Mouse (Mus musculus): ENCODE measurements around the gene Srpk3. TPM values are rescaled to one million over a fixed set of nuclear protein-coding genes. Genes with fewer than 3 reads are reported as not detected.
"Not testable (repeated sequence)": the region's sequence is repeated elsewhere in the genome, so short reads cannot be mapped to it uniquely, and the experiment has no call there.

Gene Srpk3
- polyA plus RNA-seq (2012; rRNA removed) = 2.6 and 4.0 TPM in 2 replicates

GRCm38 (mm10) chrX:73774168-73774760 is at the start of gene Srpk3:
Gene Srpk3 (plus strand): TSS chrX:73774405.
- TF ChIP-seq CTCF (conservative IDR thresholded peaks at IDR 0.05; ENCODE audit: insufficient read depth, insufficient read length, low read depth, low read length) (no peak), POLR2A (IDR thresholded peaks at IDR 0.05; ENCODE audit: low read depth, low read length) (no peak)
- 8% methylated on average over 9 of the region's 9 CpGs for WGBS

GRCm38 (mm10) chrX:73730908-73731307 is 43.3 kb upstream of the Srpk3 start:
- no peak overlapping the region for H3K4me3 ChIP-seq (ENCODE audit: insufficient read depth, low read depth, low read length)
- no peaks in the 10 kb centered on the region for H3K4me1 ChIP-seq (ENCODE audit: control insufficient read depth, insufficient read depth, low read length)
- no peaks in the 10 kb centered on the region for H3K36me3 ChIP-seq (ENCODE audit: control insufficient read depth, insufficient read depth, low read length)
- no peak overlapping the region for H3K27ac ChIP-seq (ENCODE audit: insufficient read depth, low read depth, low read length)
- DNase-seq = no peak
- no peaks in the 10 kb centered on the region for H3K27me3 ChIP-seq (replicated peaks; ENCODE audit: control insufficient read depth, insufficient read depth, low read length)
- WGBS = 53% methylated on average over 1 of the region's 1 CpGs
- no peak for TF ChIP-seq POLR2A (IDR thresholded peaks at IDR 0.05; ENCODE audit: low read depth, low read length)
- no peak for TF ChIP-seq CTCF (conservative IDR thresholded peaks at IDR 0.05; ENCODE audit: insufficient read depth, insufficient read length, low read depth, low read length)

More at GRCm38 (mm10) chrX:73774168-73774760, at the start of gene Srpk3:
- DNase-seq = peak; percentile 17
- Histone ChIP-seq H3K27me3 (replicated peaks; ENCODE audit: control insufficient read depth, insufficient read depth, low read length) (no peaks in the 10 kb centered on the region), H3K36me3 (ENCODE audit: control insufficient read depth, insufficient read depth, low read length) (no peaks in the 10 kb centered on the region; the same call in 1 of the 2 replicates), H3K4me3 (ENCODE audit: insufficient read depth, low read depth, low read length) (no peak within 1 kb of the TSS), H3K4me1 (ENCODE audit: control insufficient read depth, insufficient read depth, low read length) (no peaks in the 10 kb centered on the region), H3K27ac (ENCODE audit: insufficient read depth, low read depth, low read length) (no peak within 1 kb of the TSS)

GRCm38 (mm10) chrX:73738155-73738554 is 36.0 kb upstream of the Srpk3 start:
- TF ChIP-seq CTCF (conservative IDR thresholded peaks at IDR 0.05; ENCODE audit: insufficient read depth, insufficient read length, low read depth, low read length) (peak; percentile 27; the same call in 1 of the 2 replicates), POLR2A (IDR thresholded peaks at IDR 0.05; ENCODE audit: low read depth, low read length) (no peak)
- Histone ChIP-seq H3K36me3 (ENCODE audit: control insufficient read depth, insufficient read depth, low read length) (no peaks in the 10 kb centered on the region), H3K27me3 (replicated peaks; ENCODE audit: control insufficient read depth, insufficient read depth, low read length) (no peaks in the 10 kb centered on the region), H3K4me3 (ENCODE audit: insufficient read depth, low read depth, low read length) (no peak overlapping the region), H3K27ac (ENCODE audit: insufficient read depth, low read depth, low read length) (no peak overlapping the region), H3K4me1 (ENCODE audit: control insufficient read depth, insufficient read depth, low read length) (no peaks in the 10 kb centered on the region)
- DNase-seq = no peak
- WGBS = 86% methylated on average over 1 of the region's 1 CpGs

- no peak overlapping the region for H3K4me3 ChIP-seq (ENCODE audit: insufficient read depth, low read depth, low read length)
These were observed 35.1 kb upstream of the Srpk3 start for GRCm38 (mm10) chrX:73739151-73739550.

GRCm38 (mm10) chrX:73739841-73740240 is 34.4 kb upstream of the Srpk3 start:
- not testable (repeated sequence) for H3K27me3 ChIP-seq (replicated peaks; ENCODE audit: control insufficient read depth, insufficient read depth, low read length); H3K27ac ChIP-seq (ENCODE audit: insufficient read depth, low read depth, low read length); DNase-seq; H3K4me1 ChIP-seq (ENCODE audit: control insufficient read depth, insufficient read depth, low read length); H3K4me3 ChIP-seq (ENCODE audit: insufficient read depth, low read depth, low read length); H3K36me3 ChIP-seq (ENCODE audit: control insufficient read depth, insufficient read depth, low read length)
- WGBS = 93% methylated on average over 7 of the region's 7 CpGs

More at GRCm38 (mm10) chrX:73739151-73739550, 35.1 kb upstream of the Srpk3 start:
- DNase-seq = no peak
- TF ChIP-seq CTCF (conservative IDR thresholded peaks at IDR 0.05; ENCODE audit: insufficient read depth, insufficient read length, low read depth, low read length) (no peak), POLR2A (IDR thresholded peaks at IDR 0.05; ENCODE audit: low read depth, low read length) (no peak)
- 61% methylated on average over 5 of the region's 5 CpGs for WGBS
- no peaks in the 10 kb centered on the region for H3K4me1 ChIP-seq (ENCODE audit: control insufficient read depth, insufficient read depth, low read length)
- no peaks in the 10 kb centered on the region for H3K27me3 ChIP-seq (replicated peaks; ENCODE audit: control insufficient read depth, insufficient read depth, low read length)
- no peak overlapping the region for H3K27ac ChIP-seq (ENCODE audit: insufficient read depth, low read depth, low read length)
- no peaks in the 10 kb centered on the region for H3K36me3 ChIP-seq (ENCODE audit: control insufficient read depth, insufficient read depth, low read length)

GRCm38 (mm10) chrX:73744774-73745481 is 29.3 kb upstream of the Srpk3 start:
- 93% methylated on average over 1 of the region's 1 CpGs for WGBS

GRCm38 (mm10) chrX:73748977-73749376 is 25.2 kb upstream of the Srpk3 start:
- TF ChIP-seq POLR2A (IDR thresholded peaks at IDR 0.05; ENCODE audit: low read depth, low read length) (no peak), CTCF (conservative IDR thresholded peaks at IDR 0.05; ENCODE audit: insufficient read depth, insufficient read length, low read depth, low read length) (no peak)
- 95% methylated on average over 1 of the region's 1 CpGs for WGBS

More at GRCm38 (mm10) chrX:73744774-73745481, 29.3 kb upstream of the Srpk3 start:
- Histone ChIP-seq H3K4me3 (ENCODE audit: insufficient read depth, low read depth, low read length) (no peak overlapping the region), H3K27ac (ENCODE audit: insufficient read depth, low read depth, low read length) (no peak overlapping the region), H3K4me1 (ENCODE audit: control insufficient read depth, insufficient read depth, low read length) (no peaks in the 10 kb centered on the region), H3K27me3 (replicated peaks; ENCODE audit: control insufficient read depth, insufficient read depth, low read length) (no peaks in the 10 kb centered on the region), H3K36me3 (ENCODE audit: control insufficient read depth, insufficient read depth, low read length) (no peaks in the 10 kb centered on the region)
- no peak for TF ChIP-seq POLR2A (IDR thresholded peaks at IDR 0.05; ENCODE audit: low read depth, low read length)
- TF ChIP-seq CTCF (conservative IDR thresholded peaks at IDR 0.05; ENCODE audit: insufficient read depth, insufficient read length, low read depth, low read length) = no peak
- no peak for DNase-seq

More at GRCm38 (mm10) chrX:73748977-73749376, 25.2 kb upstream of the Srpk3 start:
- H3K27me3 ChIP-seq (replicated peaks; ENCODE audit: control insufficient read depth, insufficient read depth, low read length) = no peaks in the 10 kb centered on the region
- H3K4me1 ChIP-seq (ENCODE audit: control insufficient read depth, insufficient read depth, low read length) = no peaks in the 10 kb centered on the region
- no peak for DNase-seq
- no peak overlapping the region for H3K27ac ChIP-seq (ENCODE audit: insufficient read depth, low read depth, low read length)
- H3K4me3 ChIP-seq (ENCODE audit: insufficient read depth, low read depth, low read length) = no peak overlapping the region
- no peaks in the 10 kb centered on the region for H3K36me3 ChIP-seq (ENCODE audit: control insufficient read depth, insufficient read depth, low read length)
